Mouse (Mus musculus) granulocyte monocyte progenitor cell, adult 5-6 weeks (primary cell): Measurements from ENCODE around the gene Med27. TPM values are rescaled to one million over a fixed set of nuclear protein-coding genes. Genes with fewer than 3 reads are reported as not detected.

Experiments used
- ATAC-seq: replicated peaks from 2 replicates; pipeline ENCODE4 v1.8.0; 2016; ENCODE audit warnings: mild to moderate bottlenecking, moderate TSS enrichment, inconsistent platforms; ENCODE audit not compliant: poor library complexity, severe bottlenecking
- total RNA-seq, 2 experiments: library from RNA; stranded (forward) in 1 of 2; stranded (reverse) in 1 of 2; fragments of 200-712, 200-1000 nt in 1 of 2; fragments of >200 nt in 1 of 2; fragmentation: Nextera tagmentation in 1 of 2; gene quantifications; 2 replicates each; pipeline ENCODE4 v1.2.3; 2014 to 2017

Gene Med27
- total RNA-seq, 2 experiments from 2014 or later: 8.9 to 24.9 TPM

DNA sequence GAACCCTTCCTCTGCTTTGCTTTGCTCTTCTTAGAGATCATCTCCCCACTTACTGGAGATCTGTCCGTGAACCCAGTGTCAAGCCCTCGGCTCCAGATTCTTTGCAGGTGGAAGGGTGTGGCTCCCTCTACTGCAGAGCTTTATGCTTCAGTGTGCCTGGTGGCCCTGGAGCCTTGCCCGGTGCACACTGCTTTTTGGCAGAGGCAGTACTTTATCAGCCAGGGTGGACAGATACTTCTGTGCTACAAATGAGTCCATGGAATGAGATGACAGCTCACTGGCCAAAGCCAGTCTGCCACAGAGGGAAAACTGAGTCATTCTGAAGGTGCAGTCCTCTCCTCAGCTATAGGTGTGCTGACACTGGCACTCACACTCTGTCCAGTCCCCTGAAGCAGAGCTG lies 80.1 kb downstream of the Med27 start:
- ATAC-seq: no peak

GRCm38 (mm10) chr2:29432565-29432964 lies 85.9 kb downstream of the Med27 start:
- ATAC-seq: no peak

DNA sequence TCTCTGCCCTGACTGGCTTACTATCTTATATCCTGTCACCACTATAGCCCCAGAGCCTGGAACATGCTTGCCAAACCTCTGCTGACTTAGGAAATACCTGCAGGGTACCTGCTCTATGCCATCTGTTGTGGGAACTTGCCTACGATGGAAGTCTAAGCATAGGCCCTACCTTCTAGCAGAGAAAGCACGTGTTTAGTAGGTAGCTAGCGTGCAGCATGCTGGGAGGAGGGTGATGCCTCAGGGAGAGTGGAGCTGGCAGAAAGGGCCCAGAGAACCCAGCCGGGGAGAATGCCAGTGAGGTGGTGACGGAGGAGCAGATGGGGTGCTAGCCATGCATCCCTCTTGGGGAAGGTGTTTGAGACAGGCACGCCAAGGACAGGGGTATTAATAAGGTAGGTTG lies 89.8 kb downstream of the Med27 start:
- ATAC-seq: no peak

GRCm38 (mm10) chr2:29437111-29437510 lies 90.5 kb downstream of the Med27 start:
- no peak for ATAC-seq

DNA sequence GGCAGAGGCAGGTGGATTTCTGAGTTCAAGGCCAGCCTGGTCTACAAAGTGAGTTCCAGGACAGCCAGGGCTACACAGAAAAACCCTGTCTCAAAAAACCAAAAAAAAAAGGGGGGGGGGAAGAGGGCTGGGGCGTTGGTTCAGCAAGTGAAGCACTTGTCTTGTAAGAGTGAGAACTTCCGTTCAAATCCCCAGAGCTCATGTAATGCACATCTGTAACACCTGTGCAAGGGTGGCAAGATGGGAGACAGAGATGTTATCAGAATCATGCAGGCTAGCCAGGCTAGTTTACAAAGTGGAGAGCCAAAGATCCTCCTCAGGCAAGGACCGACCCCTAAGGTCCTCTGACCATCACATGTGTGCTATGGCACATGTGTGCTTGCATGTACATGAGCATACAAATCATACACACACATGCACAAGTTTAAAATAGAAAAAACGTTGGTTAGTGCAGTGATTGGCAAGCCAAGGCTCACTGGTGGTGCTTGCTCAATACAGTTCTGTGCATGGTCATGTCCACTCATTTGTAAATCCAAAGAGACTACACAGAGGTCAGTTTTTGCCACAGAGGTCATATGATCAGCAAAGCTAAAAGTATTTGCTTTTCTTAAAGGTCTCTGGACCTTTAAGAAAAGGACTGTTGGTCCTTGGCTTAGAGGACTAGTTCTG lies 91.4 kb downstream of the Med27 start:
- ATAC-seq: no peak

GRCm38 (mm10) chr2:29438530-29438862 lies 91.9 kb downstream of the Med27 start:
- ATAC-seq: no peak

DNA sequence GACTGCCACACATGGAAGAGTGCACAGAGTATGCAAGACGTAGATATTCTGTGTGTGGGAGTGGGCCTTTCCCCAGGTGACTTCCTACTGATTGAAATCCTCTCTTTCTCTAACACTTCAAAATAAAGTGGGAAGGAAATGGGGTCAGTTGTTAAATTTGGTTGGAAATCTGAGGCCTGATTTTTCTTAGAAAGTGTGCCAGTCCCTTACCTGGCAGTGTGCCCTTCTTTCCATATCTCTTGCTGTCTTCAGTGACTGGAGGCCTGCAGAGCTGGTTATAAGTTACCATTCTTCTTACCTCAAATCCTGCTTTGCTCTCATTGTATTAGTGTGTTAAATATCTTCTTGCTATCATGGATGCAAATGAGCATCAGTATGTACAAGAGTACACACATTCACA lies 92.4 kb downstream of the Med27 start:
- no peak for ATAC-seq

DNA sequence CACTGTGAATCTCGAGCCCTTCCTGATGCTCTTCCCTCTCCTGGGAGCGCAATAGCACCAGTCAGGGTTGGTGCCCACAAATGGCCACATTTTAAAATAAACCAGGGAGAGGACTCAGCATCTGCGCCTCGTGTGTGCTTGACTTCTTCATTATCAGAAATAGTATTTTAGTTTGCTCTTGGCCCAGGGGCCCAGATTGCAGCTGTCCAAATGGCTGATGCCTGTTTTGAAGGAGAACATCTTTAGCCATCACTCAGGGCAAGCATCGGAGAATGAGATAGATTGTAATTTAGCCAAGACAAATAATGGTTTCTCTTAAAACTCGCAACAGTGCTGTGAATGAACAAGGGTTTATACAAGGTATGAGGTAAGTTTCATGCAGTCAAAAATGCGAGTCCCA lies 92.8 kb downstream of the Med27 start:
- no peak for ATAC-seq

- ATAC-seq: no peak
Observed at GRCm38 (mm10) chr2:29439857-29440502, 93.4 kb downstream of the Med27 start.

DNA sequence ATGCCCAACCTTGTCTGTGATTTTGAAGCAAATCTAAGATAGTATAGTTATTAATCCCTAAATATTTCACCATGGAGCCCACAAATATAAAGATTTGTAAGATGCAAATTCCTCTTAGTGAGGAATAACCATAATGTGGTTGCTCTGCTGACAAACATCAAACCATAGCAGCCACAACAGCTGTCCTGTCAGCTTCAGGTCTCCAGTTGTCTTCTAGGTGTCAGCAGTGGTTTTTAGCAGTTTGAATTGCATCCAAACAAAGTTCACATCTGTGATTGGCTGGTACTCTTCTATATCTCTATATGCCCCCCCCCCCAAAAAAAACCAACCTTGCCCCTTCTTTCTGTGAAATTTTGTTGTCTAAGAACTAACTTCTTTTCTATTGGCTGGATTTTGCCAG lies 95.7 kb downstream of the Med27 start:
- ATAC-seq: no peak

DNA sequence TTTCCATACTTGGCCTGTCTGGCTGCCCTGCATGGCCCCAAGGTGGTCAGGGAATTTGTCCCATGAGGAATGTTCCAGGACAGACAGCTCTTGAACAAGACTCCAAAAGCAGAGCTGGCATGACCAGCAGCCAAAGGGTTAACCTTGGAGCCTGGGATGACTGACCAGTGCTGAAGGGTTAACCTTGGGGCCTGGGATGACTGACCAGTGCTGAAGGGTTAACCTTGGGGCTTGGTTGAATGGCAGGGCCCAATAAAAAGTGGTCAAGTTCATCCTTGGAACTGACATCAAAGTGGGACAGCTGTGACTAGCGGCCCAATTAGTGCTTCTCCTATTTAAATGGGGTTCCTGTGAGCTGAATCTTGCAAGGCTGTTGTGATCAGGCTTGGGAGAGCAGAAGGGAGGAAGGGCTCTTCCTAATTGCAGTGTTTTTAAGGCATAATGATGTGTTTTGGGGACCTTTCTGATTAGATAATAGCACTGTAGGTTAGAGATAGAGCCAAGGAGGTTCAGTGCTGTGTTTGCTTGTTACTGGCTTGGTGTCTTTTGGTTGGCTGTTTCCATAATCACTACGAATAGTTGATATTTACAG lies 97.1 kb downstream of the Med27 start:
- no peak for ATAC-seq

DNA sequence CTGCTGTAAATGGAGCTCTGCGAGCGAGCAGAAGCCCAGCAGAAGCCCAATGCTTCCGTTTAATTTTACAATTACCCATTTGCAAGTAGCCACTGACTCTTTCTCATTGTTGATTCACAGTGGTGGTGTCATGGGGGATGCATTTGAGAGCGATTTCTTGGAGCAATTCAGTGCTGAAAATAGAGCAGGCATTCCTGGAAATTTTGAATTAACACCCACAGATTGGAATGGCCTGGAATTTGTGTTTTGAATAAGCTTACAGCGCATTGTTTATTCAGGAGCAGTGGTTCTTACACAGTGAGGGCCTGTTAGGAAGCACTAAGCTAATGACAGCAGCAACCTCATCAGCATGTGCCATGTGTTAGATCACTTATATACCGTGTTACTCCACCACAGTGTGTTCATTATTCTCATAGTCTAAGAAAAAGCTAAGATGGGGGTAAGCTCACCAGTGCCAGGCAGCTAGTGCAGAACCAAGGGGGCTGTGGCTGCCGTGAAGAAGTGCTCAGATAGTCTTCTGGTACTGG lies 101.9 kb downstream of the Med27 start:
- ATAC-seq: no peak

DNA sequence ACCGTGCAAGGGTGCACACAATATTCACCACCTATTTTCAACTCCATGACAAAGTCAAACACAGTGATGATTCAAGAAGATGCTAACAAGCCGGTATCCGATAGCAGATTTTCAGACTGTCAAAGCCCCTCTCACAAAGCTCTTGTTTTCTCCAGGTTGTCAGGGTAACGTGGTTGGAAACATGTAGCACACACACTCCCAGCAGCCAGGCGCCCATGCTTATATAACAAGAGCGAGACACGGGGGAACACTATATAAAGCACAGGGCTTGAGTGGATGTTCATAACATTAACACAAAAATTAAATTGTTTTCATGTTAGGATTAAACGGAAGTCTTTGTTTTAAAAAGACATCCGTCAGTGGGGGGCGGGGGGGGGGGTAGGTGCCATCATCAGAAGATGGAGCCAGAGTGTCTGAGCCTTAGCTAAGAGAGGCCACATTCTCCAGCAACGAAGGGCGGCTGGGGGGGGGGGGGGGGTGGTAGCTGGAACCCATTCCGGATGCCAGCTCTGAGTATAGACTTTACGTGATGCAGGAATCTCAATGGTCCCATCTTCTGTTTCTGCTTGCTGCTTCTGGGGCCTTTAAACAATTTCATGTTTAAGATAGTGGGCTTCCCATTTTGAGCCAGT lies 104.9 kb downstream of the Med27 start:
- ATAC-seq: no peak

DNA sequence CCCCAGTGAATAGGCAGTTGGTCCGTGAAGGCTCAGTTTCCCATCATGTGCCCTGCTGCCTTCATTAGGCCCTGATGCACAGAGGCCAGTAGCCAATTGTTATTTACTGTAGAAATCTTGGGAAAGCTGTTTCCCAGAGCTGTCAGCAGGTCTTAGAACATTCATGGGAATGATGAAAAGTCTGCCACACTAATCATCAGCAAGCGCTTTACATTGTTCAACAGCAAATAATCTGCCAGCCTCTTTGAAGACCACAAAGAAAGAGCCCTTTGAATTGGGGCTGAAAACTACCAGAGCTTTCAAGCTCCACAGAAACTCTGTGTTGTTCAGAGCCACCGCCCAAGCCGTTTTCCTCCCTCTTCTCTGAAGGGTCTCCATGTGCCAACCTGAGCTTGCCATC lies 106.8 kb downstream of the Med27 start:
- no peak for ATAC-seq

DNA sequence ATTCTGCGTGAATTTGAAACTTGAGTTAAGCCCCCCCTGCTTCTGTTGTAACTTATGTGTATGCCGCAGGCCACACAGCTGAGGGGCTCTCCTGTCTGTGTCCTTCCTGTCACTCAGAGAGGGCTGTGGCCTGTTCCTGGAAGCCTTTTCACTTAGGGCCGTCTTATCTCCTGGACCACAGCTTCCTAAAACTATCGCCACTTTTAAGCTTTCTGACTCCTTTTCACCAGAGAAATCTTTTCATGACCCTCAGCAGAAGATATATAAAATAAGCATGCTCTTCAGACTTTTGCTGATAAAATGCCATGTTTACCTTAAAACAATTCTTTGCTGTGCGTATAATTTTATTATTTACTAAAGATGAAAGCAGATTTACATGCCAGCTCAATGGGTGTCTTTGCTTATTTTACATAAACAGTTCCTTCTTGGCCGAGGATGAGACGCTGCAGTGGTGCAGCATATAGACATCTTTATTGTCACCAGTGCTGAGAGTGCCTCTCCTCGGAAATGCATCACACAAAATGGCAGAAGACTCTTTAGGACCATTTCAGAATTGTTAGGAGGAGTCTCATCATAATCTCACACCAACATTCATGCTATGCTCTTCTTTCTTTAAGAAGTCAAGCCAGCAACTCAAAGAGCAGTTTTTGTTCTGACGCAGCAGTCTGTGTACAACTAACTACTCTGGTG lies 110.2 kb downstream of the Med27 start:
- ATAC-seq: peak; percentile 59; the same call in 1 of the 2 replicates

DNA sequence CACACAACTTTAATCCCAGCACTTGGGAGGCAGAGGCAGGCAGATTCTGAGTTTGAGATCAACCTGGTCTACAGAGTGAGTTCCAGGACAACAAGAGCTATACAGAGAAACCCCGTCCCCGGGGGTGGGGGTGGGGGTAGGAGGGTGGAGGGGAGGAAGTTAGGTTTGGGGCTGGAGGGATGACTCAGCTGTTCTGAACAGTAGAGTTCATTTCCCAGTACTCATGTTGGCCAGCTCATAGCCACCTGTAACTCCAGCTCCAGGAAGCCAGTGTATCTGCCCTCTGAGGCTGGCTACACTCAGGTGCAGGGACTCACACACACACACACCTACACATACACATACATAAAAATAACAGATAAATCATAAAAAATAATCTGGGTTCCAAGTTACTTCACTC lies 111.1 kb downstream of the Med27 start:
- no peak for ATAC-seq

GRCm38 (mm10) chr2:29458346-29458950 lies 111.8 kb downstream of the Med27 start:
- ATAC-seq: peak; percentile 58

GRCm38 (mm10) chr2:29459648-29460047 lies 113.0 kb downstream of the Med27 start:
- ATAC-seq: no peak

DNA sequence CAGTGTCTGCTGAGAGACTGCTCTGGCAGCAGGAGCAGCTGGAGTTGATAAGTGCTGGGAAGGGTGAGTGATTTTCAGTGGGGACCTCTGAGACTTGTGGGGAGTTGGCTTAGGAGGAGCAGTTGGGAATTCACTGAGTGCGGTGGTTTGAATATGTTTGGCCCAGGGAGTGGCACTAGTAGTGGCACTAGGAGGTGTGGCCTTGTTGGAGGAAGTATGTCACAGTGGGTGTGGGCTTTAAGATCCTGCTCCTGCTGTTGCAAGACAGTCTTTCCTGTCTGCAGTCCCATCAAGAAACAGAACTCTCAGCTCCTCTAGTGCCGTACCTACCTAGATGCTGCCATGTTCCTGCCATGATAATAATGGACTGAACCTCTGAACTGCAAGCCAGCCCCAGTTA lies 115.2 kb downstream of the Med27 start:
- no peak for ATAC-seq

DNA sequence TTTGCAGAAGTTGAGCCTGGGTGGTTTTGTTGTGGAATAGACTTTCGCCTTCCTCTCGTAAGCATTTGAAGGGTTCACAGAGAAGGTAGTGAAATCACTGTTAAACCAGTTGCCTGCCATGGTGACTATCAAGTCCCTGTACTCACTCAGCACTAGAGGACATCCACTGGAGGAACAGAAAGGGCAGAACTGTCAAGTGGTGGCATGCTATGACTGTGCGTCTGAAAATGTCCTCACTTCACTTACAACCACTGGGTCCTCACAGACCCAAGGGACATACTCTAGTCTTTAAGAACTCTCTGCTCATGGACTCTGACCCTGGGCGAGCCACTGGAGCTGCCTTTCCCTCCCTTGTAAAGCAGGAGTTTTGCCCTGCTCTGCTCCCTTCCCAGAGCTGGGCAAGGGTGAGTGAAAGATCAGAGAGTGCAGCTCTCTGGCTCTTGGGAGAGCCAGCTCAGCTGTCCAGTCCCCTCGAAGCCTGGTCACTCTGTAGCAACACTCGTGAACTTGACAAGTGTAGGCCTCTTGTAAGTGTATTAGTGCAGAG lies 116.5 kb downstream of the Med27 start:
- no peak for ATAC-seq
